Mouse (Mus musculus): Measurements from ENCODE around the gene Atrn. TPM values are rescaled to one million over a fixed set of nuclear protein-coding genes. Genes with fewer than 3 reads are reported as not detected.
A peak's percentile ranks its signal among the peaks of the same experiment; 100 is the strongest.

Gene Atrn
- 100 to 1,000 TPM; 122 to 127 TPM for total RNA-seq (2021)

DNA sequence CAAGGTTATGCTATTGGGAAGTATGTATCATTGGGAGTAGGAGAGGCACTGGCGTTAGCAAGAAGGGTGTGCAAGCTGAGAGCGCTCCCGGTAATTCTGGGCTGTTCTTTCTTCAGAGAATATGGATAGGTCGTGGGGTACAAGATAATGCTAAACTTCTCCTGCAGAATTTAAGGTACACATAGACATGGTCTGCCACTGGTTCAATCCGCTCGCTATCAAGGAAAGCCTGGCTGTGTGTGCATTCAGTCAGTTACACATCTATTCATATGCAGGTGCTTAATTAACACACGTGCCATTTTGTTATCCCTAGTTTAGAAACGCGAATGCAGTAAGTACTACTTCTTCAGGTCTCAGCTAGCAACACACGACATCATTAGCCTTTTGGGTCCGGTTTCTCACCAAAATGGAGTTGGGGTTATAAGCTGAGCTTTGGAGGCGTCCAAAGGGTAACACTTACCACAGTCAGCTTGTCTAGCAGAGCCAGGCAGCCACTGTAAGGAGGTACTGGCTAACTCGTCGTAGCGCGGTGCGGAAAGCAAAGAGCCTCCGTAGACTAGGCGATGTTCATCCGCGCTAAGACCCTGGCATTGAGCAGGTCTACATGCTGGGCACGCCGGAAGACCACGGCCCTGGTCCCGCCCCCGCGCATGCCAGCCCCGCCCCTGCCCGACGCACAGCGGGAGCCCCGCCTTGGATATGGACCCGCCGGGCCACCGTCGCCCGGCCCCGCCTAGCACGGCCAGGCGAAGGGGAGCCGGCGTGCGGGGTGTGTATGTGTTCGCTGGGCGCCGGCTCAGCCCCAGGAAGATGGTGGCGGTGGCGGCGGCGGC, at the start of gene Atrn, which contains the start of gene 4930402H24Rik:
TSS of gene Atrn (plus strand) at position 745 of the 833 bp plus-strand sequence.
TSS of gene 4930402H24Rik (minus strand) at position 656 of the 833 bp plus-strand sequence.
- DNase-seq (ENCODE audit: low spot score in 2 of 2), result peak; percentile 93 to 94
- intact Hi-C loops (cut with DNase I), result loop anchor here (1.0 to 5.0 kb wide), 3 partner anchors 44 to 89 kb away; no protein-coding TSS in a partner anchor

DNA sequence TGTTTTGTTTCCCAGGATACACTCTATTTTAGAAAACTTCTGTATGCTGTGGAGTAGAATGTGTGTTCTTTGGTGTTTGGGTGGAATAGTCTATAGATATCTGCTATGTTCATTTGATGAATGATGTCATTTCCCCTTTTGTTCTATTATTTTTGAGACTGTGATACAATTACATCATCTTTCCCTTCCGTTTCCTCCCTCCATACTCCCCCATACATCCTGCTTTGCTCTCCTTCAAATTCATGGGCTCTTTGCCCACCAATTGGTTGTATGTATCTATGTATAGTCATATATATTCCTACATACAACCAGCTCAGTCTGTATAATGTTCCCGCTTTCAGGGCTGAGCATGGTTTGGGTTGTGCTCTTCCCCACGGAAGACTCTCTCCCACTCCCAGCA, 44.2 kb upstream of the Atrn start:
- intact Hi-C loops (cut with DNase I), result no loop called here
- DNase-seq (ENCODE audit: low spot score in 2 of 2), result no peak

DNA sequence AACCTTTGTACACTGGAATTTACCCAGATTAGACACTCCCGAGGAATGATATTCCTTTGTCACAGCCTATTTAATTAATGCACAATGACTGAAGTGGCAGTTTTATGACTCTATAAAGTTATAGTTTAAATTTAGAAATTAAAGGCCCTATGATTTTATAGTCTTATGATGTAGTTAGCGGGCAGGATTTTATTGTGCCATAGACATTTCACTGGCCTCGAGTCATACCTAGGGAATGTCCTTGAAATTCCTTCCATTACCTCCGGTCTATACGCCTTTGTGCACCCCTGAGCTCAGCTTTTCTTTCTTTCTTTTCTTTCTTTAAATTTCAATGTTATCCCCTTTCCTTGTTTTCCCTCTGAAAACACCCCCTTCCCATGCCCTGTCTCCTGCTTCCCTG, 35.4 kb upstream of the Atrn start:
- DNase-seq (ENCODE audit: low spot score in 2 of 2), result no peak
- intact Hi-C loops (cut with DNase I), result no loop called here

DNA sequence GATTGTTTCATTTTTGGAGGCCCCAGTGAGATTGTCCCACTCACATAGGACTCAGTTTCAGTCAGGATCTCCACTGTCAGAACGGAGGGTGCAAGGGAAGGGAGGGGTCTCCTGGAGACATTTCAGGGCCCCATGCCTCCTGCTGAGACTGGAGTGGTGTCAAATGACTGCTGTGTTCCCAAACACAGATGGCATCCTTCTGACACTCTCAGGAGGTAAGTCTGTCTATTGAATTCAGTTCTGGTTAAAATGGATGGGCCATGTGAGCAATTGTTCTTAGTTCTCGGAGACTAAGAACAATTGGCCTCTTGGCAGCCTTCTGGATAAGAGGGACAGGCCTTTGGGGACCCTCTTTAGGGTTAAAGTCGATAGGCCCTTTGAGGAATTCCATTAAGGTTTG, 28.9 kb upstream of the Atrn start:
- intact Hi-C loops (cut with DNase I), result no loop called here
- no peak for DNase-seq (ENCODE audit: low spot score in 2 of 2)

DNA sequence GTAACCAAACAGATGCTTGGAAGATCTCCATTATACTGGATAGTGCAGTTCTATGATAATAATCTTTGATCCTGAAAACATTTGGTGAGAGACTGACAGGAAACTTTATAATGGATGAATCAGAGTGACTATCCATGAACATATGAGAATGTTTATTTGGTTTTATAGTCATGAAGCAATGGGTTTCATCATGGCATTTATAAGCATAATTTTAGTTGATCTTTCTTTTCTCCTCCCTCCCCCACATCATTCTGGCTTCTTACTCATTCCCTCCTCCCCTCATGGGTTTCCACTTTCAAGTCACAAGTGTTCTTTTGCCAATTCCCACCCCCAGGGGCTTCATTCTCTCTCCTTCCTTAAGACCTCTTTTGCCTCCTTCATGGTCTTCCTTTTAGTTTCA, 19.3 kb upstream of the Atrn start:
- no peak for DNase-seq (ENCODE audit: low spot score in 2 of 2)
- intact Hi-C loops (cut with DNase I), result no loop called here

DNA sequence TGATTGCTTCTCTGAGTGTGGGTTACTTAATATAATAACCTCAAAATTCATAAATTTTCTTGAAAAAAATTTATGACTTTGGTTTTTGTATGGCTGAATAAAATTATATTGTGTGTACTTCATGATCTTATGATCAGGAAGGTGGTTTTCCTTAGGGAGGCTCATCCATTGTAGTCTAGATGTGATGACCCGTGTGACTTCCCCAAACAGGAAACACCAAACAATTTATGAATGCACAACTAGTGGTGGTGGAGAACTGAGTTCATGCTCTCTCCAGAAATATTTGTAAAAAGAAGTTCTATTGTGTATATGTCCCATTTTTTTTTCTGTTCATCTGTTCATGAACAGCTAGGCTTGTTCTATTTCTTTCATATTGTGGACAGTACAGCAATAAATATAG, 18.8 kb upstream of the Atrn start:
- no peak for DNase-seq (ENCODE audit: low spot score in 2 of 2)
- intact Hi-C loops (cut with DNase I), result no loop called here

DNA sequence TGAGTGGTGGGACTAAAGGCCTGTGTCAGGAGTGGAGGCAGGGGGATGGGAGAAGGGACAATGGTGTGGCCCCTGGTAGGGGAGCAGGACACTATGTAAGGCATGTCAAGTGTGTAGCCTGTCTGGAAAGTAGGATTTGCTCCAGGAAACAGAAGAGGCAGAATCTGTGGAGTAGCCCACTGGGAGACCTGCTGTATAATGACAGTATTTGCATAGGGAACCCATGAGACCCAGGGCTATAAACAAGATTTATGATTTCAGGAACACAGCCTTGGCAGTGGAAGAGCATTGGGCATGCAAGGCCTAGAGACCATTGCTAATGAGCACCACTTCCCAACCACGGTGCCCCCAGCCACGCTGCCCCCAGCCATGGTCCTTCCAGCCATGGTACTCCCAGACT, 9.4 kb upstream of the Atrn start:
- no peak for DNase-seq (ENCODE audit: low spot score in 2 of 2)
- intact Hi-C loops (cut with DNase I), result no loop called here

DNA sequence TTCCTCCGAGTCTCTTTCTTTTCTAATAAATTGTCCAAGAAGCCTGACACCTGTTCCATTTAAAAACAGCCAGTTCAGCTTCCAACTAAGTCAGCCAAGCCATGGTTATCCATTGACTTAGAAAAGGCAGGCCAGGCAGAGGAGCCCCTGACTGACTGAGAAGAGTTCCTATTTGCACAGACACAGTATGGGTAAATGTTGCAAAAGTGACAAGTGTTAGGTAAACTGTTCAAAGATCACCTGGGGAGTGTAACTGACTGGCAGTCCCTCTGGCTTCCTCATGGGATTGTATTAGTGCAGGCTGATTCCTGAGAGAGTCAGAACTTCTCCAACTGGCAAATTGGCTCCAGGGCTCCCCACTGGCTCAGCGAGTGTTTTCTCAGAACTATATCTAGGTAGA, 8.4 kb upstream of the Atrn start:
- DNase-seq (ENCODE audit: low spot score in 2 of 2), result no peak
- intact Hi-C loops (cut with DNase I), result no loop called here

DNA sequence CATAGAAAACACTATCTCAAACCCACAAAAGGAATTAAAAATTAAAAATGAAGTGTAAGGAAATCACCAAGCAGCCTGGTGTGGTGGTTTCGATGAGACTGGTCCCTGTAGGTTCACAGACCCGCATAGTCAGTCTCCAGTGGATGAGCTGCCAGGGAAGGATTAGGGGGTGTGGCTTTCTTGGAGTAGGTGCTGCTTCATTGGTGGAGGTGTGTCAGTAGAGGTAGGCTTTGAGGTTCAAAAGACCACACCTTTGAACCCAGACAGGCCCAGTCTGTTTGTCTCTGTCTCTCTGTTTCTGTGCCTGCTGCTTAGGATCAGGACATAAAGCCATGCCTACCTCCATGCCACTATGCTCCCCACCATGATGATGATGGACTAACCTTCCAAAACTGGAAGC, 7.5 kb upstream of the Atrn start:
- intact Hi-C loops (cut with DNase I), result no loop called here

DNA sequence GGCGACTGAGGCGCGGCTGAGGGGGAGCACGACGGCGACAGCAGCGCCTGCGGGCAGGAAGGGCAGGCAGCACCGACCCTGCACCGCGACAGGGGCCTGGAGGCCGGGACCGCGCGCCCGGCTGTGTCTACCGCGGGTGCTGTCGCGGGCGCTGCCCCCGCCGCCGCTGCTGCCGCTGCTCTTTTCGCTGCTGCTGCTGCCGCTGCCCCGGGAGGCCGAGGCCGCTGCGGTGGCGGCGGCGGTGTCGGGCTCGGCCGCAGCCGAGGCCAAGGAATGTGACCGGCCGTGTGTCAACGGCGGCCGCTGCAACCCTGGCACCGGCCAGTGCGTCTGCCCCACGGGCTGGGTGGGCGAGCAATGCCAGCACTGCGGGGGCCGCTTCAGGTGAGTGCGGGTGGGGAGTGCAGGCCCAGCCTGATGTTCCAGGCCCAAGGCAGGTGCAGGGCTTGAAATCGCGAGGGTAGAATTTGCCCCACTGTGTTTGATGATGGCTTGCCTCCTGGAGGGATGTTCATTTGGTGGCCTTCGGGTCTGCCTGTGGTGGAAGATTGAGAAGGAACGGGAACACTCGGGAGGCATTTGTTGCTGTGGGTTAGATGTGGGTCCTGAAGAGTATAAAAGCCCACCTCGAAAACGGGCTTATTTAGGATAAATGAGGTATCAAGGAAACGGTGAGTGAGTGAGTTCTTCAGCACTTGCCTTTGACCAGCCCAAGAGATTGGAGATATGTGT, 455 bp downstream of the Atrn start:
- peak; percentile 35 to 40 for DNase-seq (ENCODE audit: low spot score in 2 of 2)
- intact Hi-C loops (cut with DNase I), result loop anchor here (1.0 to 5.0 kb wide), 3 partner anchors 44 to 89 kb away; no protein-coding TSS in a partner anchor

More for the DNA sequence above, 7.5 kb upstream of the Atrn start:
- DNase-seq (ENCODE audit: low spot score in 2 of 2), result no peak

DNA sequence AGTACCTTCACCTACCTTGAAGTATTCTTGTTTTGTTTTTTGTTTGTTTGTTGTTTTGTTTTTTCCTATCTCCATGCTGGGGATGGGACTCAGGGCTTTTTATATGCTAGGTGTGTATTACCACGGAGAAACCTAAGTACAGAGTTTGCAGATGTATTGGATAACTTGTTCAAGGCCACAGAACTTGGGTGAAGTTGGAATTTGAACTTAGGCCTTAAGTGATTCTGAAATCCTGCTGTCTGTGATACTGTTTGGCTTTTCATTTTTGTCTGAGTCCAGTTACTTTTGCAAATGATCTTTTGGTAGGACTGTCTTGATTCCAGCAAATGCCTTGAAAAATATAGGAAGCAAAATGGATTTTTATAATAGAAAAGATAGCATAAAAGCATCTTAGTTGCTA, 5.4 kb downstream of the Atrn start:
- intact Hi-C loops (cut with DNase I), result no loop called here

DNA sequence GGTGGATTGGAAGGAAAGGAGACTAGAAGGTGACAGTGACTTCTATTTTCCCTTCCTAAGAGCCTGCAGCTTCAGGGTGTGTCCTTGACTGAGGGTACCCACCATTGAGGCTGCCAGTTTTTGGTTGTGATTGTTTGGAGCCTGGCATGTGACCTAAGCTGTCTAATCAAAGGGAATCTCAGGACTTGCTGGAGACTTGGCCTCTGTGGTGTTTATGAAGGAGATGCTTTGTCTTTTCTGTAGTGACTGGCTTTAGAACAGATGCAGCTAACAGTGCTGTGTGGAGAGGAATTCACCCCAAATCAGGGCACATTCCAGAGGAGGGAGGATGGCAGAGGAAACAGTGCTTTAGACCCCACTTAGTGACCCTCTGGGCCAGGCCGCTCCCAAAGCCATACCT, 8.6 kb downstream of the Atrn start:
- intact Hi-C loops (cut with DNase I), result no loop called here
- DNase-seq (ENCODE audit: low spot score in 2 of 2), result peak in 1 of 2 experiments; percentile 13

More for the DNA sequence above, 5.4 kb downstream of the Atrn start:
- no peak for DNase-seq (ENCODE audit: low spot score in 2 of 2)

DNA sequence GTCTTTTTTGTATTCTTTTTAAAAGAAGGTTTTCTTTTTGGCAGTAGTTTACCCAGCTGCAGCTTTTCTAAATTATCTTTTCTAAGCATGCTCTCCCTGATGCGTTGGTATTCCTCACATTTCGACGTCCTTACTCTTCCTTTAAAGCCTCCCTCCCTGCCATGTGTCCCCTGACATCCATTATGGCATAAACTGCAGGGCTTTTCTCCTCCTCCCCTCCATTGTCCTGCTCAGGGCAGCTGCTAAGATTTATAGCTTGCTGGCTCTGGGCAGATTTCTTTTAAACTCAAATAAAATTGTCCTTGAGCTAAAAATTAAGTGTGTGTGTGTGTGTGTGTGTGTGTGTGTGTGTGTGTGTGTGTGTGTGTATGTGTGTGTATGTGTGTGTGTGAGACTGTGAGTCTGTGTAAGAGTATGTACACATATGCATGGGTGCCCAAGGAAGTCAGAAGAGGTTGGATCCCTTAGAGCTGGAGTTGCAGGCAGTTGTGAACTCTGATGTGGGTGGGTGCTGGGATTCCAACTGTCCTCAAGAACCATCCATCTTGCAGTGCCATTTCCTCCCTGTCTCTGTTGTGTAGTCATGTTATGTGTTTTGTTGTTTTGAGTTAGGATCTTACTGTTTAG, 10.3 kb downstream of the Atrn start:
- DNase-seq (ENCODE audit: low spot score in 2 of 2), result no peak
- intact Hi-C loops (cut with DNase I), result no loop called here

DNA sequence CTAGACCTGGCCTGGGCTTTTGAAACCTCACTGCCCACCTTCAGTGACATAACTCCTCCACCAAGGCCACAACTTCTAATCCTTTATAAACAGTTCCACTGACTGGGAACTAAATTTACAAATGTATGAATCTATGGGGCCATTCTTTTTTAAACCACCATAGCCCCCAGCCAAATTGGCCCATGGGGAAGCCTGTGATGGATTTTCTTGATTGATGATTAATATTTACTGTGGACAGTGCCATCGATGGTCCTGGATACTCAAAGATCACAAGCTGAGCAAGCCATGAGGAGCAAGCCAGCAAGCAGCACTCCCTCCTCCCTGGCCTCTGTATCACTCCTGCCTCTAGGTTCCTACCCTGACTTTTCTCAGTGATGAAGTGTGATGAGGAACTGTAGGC, 11.4 kb downstream of the Atrn start:
- no peak for DNase-seq (ENCODE audit: low spot score in 2 of 2)
- intact Hi-C loops (cut with DNase I), result no loop called here

DNA sequence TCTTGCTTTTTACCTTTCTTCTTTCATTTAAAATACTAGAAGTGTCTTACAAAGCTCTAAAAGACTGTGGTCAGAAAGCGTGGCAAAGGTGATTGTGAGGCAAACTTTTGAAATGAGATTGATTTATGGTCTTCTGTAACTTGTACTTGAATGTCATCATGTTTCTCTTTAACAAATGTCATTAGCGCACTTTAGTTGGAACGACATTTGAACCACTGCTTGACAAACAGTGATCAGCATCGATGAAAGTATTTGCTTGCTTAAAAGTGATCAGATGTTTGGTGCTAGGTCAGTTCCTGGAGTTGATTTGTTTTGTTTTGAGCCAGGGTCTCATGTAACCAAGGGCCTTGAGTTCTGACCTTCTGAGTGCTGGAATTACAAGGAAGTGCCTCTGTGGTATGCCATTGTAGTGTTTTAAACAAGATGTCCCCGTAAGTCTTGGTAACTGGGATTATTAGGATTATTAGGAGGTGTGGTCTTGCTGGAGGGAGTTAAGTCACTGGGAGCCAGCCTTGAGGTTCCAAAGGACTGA, 12.8 kb downstream of the Atrn start:
- intact Hi-C loops (cut with DNase I), result no loop called here
- DNase-seq (ENCODE audit: low spot score in 2 of 2), result no peak

DNA sequence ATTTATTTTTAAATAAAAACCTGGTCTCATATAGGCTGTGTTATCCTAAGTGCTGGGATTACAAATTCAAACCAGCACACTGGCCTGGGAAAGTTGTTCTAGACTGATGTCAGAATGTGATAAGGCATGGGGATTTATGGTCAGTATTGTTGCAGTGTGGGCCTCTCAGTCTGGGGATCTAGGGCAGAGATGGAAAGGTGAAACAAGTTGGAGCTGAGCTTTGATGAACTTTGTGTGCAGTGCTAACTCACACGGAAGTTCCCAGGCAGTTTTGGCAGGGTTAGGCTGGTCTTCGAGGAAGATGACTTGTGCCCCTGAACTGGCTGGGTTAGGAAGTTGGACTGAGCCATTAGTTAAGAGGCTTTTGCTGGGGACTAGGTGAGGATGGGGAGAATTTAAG, 18.7 kb downstream of the Atrn start:
- intact Hi-C loops (cut with DNase I), result no loop called here
- no peak for DNase-seq (ENCODE audit: low spot score in 2 of 2)

DNA sequence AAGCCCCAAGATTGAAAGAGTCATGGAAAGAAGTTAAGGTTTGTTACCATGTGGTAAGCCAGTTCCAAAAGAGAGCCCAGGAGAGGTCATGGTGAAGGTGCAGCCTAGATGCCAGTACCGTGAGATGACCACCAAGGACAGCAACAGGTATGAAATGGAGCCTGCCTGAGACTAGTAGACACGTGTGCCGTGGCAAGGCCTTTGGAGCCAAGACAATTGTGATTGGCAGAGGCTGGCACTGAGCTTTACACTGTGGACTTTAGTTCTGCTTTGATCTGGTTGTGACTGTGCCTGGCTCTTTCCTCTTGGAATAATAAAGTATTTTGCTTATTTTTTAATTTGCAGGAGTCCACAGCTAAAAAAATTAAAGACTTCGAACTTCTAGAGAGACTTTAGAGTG, 21.7 kb downstream of the Atrn start:
- DNase-seq (ENCODE audit: low spot score in 2 of 2), result no peak
- intact Hi-C loops (cut with DNase I), result no loop called here

DNA sequence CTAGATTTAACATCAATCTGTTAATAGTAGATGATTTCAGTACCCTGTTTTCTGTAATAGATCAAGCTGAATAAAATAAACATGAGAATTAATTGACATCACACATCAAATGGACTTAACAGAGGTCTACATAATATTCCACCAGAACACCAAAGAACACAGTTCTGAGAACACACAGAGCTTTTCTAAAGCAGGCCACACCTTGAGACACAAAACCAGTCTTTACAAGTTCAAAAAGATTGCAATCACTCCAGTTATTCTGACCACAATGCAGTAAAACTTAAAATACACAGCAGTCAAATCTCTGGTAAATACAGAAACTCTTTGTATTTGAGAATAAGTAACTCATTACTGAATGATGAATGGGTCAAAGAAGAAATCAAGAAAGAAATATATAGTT, 22.2 kb downstream of the Atrn start:
- intact Hi-C loops (cut with DNase I), result no loop called here
- DNase-seq (ENCODE audit: low spot score in 2 of 2), result no peak

DNA sequence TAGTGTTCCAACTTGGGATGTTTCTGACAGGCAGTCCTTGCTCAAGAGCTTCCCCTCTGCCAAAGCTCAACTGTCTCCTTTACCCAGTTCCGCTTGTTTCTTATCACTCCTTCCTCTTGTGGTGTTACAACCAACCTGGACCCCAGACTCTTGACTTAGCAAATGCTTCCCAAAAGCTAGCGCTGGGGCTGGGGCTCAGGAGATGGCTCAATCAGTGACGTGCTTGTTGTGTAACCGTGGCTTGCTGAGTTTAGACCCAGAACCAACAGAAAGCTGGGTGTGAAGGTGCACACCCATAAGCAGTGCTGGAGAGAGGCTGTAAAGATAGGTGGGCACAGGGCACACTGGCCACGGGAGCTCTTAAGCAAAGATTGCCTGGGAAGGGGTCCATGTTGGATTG, 23.7 kb downstream of the Atrn start:
- no peak for DNase-seq (ENCODE audit: low spot score in 2 of 2)
- intact Hi-C loops (cut with DNase I), result no loop called here

DNA sequence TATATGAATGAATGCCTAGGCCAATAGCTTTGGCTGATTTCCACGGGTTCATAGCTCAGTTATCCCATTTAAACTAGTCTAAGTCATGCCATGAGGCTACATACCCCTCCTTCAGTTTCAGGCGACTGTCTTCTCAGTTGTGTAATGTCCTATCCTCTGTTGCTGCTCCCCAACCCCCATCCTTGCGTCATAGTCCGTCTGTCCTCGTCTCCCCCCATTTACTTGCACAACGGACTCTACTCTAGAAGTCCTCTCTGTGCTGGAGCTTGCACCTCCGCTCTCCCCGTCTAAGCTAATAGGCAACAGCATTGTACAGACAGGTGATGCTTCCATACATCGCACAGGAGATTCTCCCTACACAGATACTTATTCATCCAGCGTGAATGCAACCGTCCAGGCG, 26.6 kb downstream of the Atrn start:
- no peak for DNase-seq (ENCODE audit: low spot score in 2 of 2)
- intact Hi-C loops (cut with DNase I), result no loop called here
